Mouse (Mus musculus) G1E (cell line): ENCODE results near the gene Zmiz2. TPM values are rescaled to one million over a fixed set of nuclear protein-coding genes. Genes with fewer than 3 reads are reported as not detected.
A peak's percentile ranks its signal among the peaks of the same experiment; 100 is the strongest.

ENCODE experiments used
- ATAC-seq: 2 replicates; pipeline ENCODE4 v1.8.0; 2016; ENCODE audit warnings: mild to moderate bottlenecking; ENCODE audit not compliant: insufficient number of reproducible peaks, poor library complexity, low FRiP score, severe bottlenecking; ENCODE audit errors: extremely low read depth
- DNase-seq: peaks from one replicate; pipeline ENCODE4 v3.0.0; 2012; ENCODE audit warnings: low spot score
- H3K27me3 ChIP-seq: 2 replicates; pipeline ENCODE4 v1.6.1; 2012; ENCODE audit warnings: mild to moderate bottlenecking, low read length, inconsistent platforms; ENCODE audit not compliant: insufficient read depth
- H3K36me3 ChIP-seq: replicated peaks from 2 replicates; pipeline ENCODE3; 2012; ENCODE audit warnings: mild to moderate bottlenecking, inconsistent platforms
- H3K4me1 ChIP-seq: 2 replicates; pipeline ENCODE4 v1.6.1; 2012; ENCODE audit warnings: low read depth, low read length, inconsistent platforms, mixed read lengths; ENCODE audit not compliant: insufficient read depth
- H3K4me3 ChIP-seq: 2 replicates; pipeline ENCODE4 v1.5.1; 2012; ENCODE audit warnings: low read depth, mild to moderate bottlenecking, inconsistent platforms, low read length, moderate library complexity, mixed read lengths
- H3K9me3 ChIP-seq: replicated peaks from 2 replicates; pipeline ENCODE4 v1.6.1; 2012; ENCODE audit warnings: inconsistent platforms
- CTCF ChIP-seq: IDR thresholded peaks from 2 replicates; pipeline ENCODE4 v1.5.1; 2012; ENCODE audit warnings: low read depth, low read length, inconsistent platforms, mixed read lengths
- GATA1 ChIP-seq: IDR thresholded peaks from 2 replicates; pipeline ENCODE4 v1.6.1; 2012; ENCODE audit warnings: borderline replicate concordance, low read length, inconsistent platforms, mixed read lengths
- GATA2 ChIP-seq: IDR thresholded peaks from 2 replicates; pipeline ENCODE4 v1.6.1; 2012; ENCODE audit warnings: low read depth, low read length, inconsistent platforms, borderline replicate concordance
- POLR2AphosphoS5 ChIP-seq: IDR thresholded peaks from 2 replicates; pipeline ENCODE4 v1.6.1; 2012; ENCODE audit warnings: low read depth, low read length, inconsistent platforms; ENCODE audit not compliant: insufficient replicate concordance
- TAL1 ChIP-seq: conservative IDR thresholded peaks from 2 replicates; pipeline ENCODE4 v1.6.1; 2012; ENCODE audit warnings: low read depth, low read length, inconsistent platforms, mixed read lengths
- polyA plus RNA-seq: library from polyadenylated mRNA; stranded (reverse); fragments of >175 nt; gene quantifications from 2 replicates; pipeline ENCODE4 v1.2.3, GENCODE M21; 2012
- total RNA-seq, 2 experiments: library from RNA; stranded (forward) in 1 of 2; stranded (reverse) in 1 of 2; fragments of 200-1000 nt in 1 of 2; fragments of >200 nt in 1 of 2; fragmentation: Nextera tagmentation in 1 of 2; gene quantifications; 2 replicates each; pipeline ENCODE4 v1.2.3; 2014 to 2017

The Zmiz2 gene
- total RNA-seq (2014; fragmentation: Nextera tagmentation): 63.4 and 75.4 TPM in 2 replicates
- total RNA-seq (2017): 6.0 and 7.1 TPM in 2 replicates
- 245 and 292 TPM in 2 replicates for polyA plus RNA-seq

DNA sequence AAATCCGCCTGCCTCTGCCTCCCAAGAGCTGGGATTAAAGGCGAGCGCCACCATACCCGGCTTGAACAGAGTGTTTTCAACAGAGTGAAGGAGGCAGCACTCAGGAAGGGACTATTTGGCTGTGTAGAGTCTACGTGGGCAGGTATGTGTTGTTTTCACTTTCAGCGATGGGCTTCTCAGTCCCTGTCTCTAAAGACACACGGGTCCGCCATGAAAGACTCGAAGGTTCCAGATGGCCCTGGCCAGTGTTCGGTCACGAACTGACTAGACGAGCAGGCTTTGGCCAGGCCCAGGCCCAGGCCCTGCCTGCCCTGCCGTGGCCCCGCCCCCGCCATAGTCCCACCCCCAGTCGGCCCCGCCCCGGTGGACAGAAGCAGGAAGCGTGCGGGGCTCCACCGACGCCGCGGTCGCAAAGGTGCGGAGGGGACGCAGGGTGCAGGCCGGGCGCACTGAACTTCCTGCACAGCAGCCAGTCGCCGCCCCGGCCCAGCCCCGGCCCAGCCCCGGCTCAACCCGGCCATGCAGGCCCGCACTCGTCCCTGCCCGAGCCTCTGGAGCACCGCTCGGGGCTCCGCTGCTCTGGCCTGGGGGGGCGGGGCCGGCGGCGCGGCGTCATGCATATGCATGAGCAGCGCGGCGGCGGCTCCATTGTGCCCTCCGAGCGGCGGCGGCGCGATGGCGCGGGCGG, at the start of gene Zmiz2:
TSS of gene Zmiz2 (plus strand) at position 349 of the 688 bp plus-strand sequence.
- TF ChIP-seq CTCF (no peak), GATA2 (no peak), POLR2AphosphoS5 (no peak), GATA1 (no peak), TAL1 (no peak)
- Histone ChIP-seq H3K9me3 (no peaks in the 10 kb centered on the region), H3K4me3 (peak within 1 kb of the TSS; percentile 94), H3K4me1 (peaks cover 39% of the 10 kb centered on the region), H3K36me3 (peaks cover 32% of the 10 kb centered on the region), H3K27me3 (no peaks in the 10 kb centered on the region)
- ATAC-seq (peak; percentile 79), DNase-seq (peak; percentile 86)

DNA sequence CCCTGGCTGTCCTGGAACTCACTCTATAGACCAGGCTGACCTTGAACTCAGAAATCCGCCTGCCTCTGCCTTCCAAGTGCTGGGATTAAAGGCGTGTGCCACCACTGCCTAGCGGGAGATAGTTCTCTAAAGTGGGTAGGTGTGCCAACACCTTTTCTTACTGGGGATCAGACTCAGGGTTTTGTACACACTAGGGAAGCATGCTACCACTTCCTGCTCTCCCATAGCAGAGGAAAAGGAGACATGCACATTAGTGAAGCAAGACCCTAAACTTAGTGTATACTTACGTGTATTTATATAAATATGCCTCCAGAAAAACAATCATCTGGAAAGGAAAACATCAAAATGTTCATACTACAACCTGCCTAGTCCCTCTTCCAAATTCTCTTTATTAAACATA, 42.9 kb upstream of the Zmiz2 start:
- Histone ChIP-seq H3K4me3 (no peak overlapping the region), H3K4me1 (no peaks in the 10 kb centered on the region), H3K27me3 (no peaks in the 10 kb centered on the region), H3K36me3 (peaks cover 94% of the 10 kb centered on the region), H3K9me3 (no peaks in the 10 kb centered on the region)
- TF ChIP-seq TAL1 (no peak), GATA1 (no peak), POLR2AphosphoS5 (no peak), GATA2 (no peak), CTCF (no peak)
- ATAC-seq (no peak), DNase-seq (no peak)

DNA sequence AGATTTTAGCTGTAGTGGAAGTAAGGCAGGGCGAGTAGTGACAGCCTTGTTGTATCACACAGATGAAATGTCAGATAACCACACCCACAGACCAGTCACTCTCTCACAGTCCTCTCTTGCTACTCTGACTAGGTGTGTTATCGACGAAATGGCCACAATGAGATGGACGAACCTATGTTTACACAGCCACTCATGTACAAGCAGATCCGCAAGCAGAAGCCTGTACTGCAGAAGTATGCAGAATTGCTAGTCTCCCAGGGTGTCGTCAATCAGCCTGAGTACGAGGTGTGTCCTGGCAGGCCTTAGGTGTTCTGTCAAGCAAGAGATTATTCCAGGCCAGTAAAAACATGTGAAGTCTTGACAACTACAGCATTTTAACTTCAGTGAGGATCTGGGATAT, 41.9 kb upstream of the Zmiz2 start:
- Histone ChIP-seq H3K4me3 (no peak overlapping the region), H3K27me3 (no peaks in the 10 kb centered on the region), H3K4me1 (peaks cover under 1% of the 10 kb centered on the region; the same call in 1 of the 2 replicates), H3K9me3 (no peaks in the 10 kb centered on the region), H3K36me3 (peaks cover 91% of the 10 kb centered on the region)
- TF ChIP-seq GATA2: no peak
- TF ChIP-seq TAL1: no peak
- no peak for TF ChIP-seq POLR2AphosphoS5
- no peak for TF ChIP-seq CTCF
- no peak for TF ChIP-seq GATA1
- ATAC-seq (no peak), DNase-seq (no peak)

DNA sequence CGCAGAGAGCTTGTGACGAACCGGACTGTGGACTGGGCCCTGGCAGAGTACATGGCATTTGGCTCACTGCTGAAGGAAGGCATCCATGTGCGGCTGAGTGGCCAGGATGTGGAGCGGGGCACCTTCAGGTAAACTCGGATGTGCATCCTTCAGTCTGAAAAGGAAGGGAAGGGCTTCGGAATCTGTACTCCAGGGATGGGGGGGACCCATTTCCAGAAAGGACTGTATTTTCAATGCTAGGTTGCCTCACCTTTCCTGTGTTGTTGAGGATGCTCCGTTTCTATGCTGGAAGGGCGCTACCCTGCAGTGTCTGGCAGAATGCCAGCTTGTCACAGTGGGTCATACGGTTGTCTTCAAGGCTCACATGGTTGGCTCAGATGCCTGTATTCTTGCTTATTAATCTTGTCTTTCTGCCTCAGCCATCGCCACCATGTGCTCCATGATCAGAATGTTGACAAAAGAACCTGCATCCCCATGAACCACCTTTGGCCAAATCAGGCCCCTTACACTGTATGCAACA, 40.1 kb upstream of the Zmiz2 start:
- TF ChIP-seq GATA2: no peak
- no peak for TF ChIP-seq CTCF
- TF ChIP-seq TAL1: no peak
- no peak for TF ChIP-seq POLR2AphosphoS5
- TF ChIP-seq GATA1: no peak
- Histone ChIP-seq H3K4me3 (no peak overlapping the region), H3K9me3 (no peaks in the 10 kb centered on the region), H3K36me3 (peaks cover 90% of the 10 kb centered on the region), H3K4me1 (peaks cover 6% of the 10 kb centered on the region; the same call in 1 of the 2 replicates), H3K27me3 (no peaks in the 10 kb centered on the region)
- no peak for ATAC-seq
- DNase-seq: no peak

DNA sequence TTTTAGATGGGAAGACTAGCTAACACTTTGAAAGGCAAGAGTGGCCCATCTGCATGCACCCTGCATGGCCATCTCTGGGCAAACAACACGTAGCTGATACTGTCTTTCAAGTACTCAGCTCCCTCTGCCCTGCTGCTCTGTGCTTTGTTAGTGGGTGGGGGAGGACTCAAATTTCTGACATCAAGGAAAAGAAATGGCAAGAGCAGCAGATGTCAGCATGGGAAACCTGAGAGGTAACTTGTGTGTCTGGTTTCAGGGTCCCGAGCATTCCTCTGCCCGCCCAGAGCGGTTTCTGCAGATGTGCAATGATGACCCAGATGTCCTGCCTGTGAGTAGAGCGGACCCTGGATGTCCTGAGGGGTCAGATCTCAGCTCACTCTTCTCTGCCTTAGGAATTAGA, 39.3 kb upstream of the Zmiz2 start:
- ATAC-seq (no peak), DNase-seq (no peak)
- no peaks in the 10 kb centered on the region for H3K27me3 ChIP-seq
- no peaks in the 10 kb centered on the region for H3K9me3 ChIP-seq
- H3K4me1 ChIP-seq: peaks cover 6% of the 10 kb centered on the region; the same call in 1 of the 2 replicates
- H3K4me3 ChIP-seq: no peak overlapping the region
- TF ChIP-seq CTCF: no peak
- TF ChIP-seq POLR2AphosphoS5: no peak
- no peak for TF ChIP-seq GATA2
- TF ChIP-seq GATA1: no peak
- no peak for TF ChIP-seq TAL1
- peaks cover 89% of the 10 kb centered on the region for H3K36me3 ChIP-seq

DNA sequence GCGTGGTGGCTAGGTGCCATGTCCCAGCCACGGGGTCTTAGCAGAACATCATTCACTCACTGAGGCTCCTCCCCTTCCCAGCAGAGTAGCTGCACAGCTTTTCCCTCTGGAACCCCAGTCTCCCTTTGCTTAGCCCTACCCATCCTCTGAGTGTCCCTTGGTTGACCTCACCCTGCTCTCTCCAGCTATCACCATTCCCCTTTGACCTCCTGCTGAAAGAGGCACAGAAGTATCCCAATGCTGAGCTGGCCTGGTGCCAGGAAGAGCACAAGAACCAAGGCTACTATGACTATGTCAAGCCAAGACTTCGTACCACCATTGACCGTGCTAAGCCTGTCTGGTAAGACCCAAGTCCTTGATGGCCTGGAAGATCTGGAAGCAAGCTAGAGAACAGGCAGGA, 33.8 kb upstream of the Zmiz2 start:
- DNase-seq (no peak), ATAC-seq (no peak)
- TF ChIP-seq GATA1 (no peak), TAL1 (no peak), GATA2 (no peak), POLR2AphosphoS5 (no peak), CTCF (no peak)
- Histone ChIP-seq H3K4me3 (no peak overlapping the region), H3K36me3 (peaks cover 74% of the 10 kb centered on the region), H3K27me3 (no peaks in the 10 kb centered on the region), H3K4me1 (peaks cover 6% of the 10 kb centered on the region; the same call in 1 of the 2 replicates), H3K9me3 (no peaks in the 10 kb centered on the region)
